Mouse (Mus musculus) megakaryocyte, embryonic 14.5 days (primary cell): ENCODE data around the gene Rapgef6.

Source experiments
- FLI1 ChIP-seq: IDR thresholded peaks from 2 replicates; pipeline ENCODE4 v1.6.1; 2012; ENCODE audit warnings: low read length, inconsistent platforms, mixed read lengths
- GATA1 ChIP-seq: IDR thresholded peaks from 3 replicates; pipeline ENCODE4 v1.6.1; 2012; ENCODE audit warnings: mixed read lengths, low read length, inconsistent platforms, borderline replicate concordance

DNA sequence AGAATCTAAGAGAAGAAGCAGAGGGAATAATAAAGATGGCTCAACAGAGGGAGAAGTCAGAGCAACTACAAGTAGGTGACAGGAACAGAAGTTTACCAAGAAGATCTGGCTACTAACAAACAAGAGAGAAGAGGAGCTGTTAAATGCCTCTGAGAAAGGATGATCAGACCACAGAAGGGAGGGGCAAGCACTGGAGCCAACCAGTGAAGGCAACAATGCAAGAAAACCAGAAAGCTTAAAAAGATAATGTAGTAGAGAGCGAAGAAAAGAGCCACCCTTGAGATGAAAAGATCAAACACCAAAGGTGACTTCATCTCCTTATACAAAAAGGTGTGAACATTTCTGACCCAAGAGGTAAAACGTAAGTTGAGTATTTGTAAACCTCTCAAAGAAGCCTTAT is 218.7 kb downstream of the Rapgef6 start:
- TF ChIP-seq GATA1 (no peak), FLI1 (no peak)
